Mouse (Mus musculus) embryonic fibroblast, embryonic 13.5 days (primary cell): ENCODE measurements around the gene Mpped1. TPM values are rescaled to one million over a fixed set of nuclear protein-coding genes. Genes with fewer than 3 reads are reported as not detected.

Source experiments
- H3K27ac ChIP-seq: 2 replicates; pipeline ENCODE4 v1.5.1; 2012; ENCODE audit warnings: low read length, control low read depth, inconsistent platforms; ENCODE audit not compliant: insufficient read depth
- H3K4me1 ChIP-seq: 2 replicates; pipeline ENCODE4 v1.6.1; 2011; ENCODE audit warnings: low read length; ENCODE audit not compliant: control insufficient read depth, insufficient read depth
- H3K4me3 ChIP-seq: 2 replicates; pipeline ENCODE4 v1.5.1; 2011; ENCODE audit warnings: mild to moderate bottlenecking, control low read depth, low read length; ENCODE audit not compliant: insufficient read depth
- CTCF ChIP-seq: IDR thresholded peaks from 2 replicates; pipeline ENCODE4 v1.5.1; 2011; ENCODE audit warnings: mild to moderate bottlenecking, control low read depth, low read length, moderate library complexity, borderline replicate concordance; ENCODE audit not compliant: insufficient read depth
- POLR2A ChIP-seq: IDR thresholded peaks from 2 replicates; pipeline ENCODE4 v1.6.1; 2011; ENCODE audit warnings: low read depth, mild to moderate bottlenecking, control low read depth, low read length, moderate library complexity
- polyA plus RNA-seq: library from polyadenylated mRNA; stranded (reverse); fragments of >200 nt; gene quantifications from 2 replicates; pipeline ENCODE4 v1.2.4, GENCODE M21; 2011; ENCODE audit warnings: low read depth; ENCODE audit not compliant: missing spikeins, insufficient read length

The Mpped1 gene
- polyA plus RNA-seq = not detected in 2 replicates

GRCm38 (mm10) chr15:83779387-83779786, at the start of gene Mpped1:
TSS of gene Mpped1 (plus strand) at chr15:83779467.
- TF ChIP-seq POLR2A (no peak), CTCF (no peak)
- Histone ChIP-seq H3K4me1 (no peaks in the 10 kb centered on the region), H3K4me3 (no peak within 1 kb of the TSS), H3K27ac (no peak within 1 kb of the TSS)

GRCm38 (mm10) chr15:83740676-83741422, 38.4 kb upstream of the Mpped1 start:
- Histone ChIP-seq H3K27ac (no peak overlapping the region), H3K4me1 (peaks cover 2% of the 10 kb centered on the region; the same call in 1 of the 2 replicates), H3K4me3 (no peak overlapping the region)
- TF ChIP-seq POLR2A (no peak), CTCF (no peak)

- H3K4me3 ChIP-seq = no peak overlapping the region
- H3K27ac ChIP-seq = no peak overlapping the region
- no peak for TF ChIP-seq CTCF
- TF ChIP-seq POLR2A = no peak
- peaks cover 3% of the 10 kb centered on the region; the same call in 1 of the 2 replicates for H3K4me1 ChIP-seq
Observed at GRCm38 (mm10) chr15:83742018-83742417, 37.2 kb upstream of the Mpped1 start.

GRCm38 (mm10) chr15:83746311-83746710, 33.0 kb upstream of the Mpped1 start:
- Histone ChIP-seq H3K4me1 (peaks cover 3% of the 10 kb centered on the region; the same call in 1 of the 2 replicates), H3K27ac (no peak overlapping the region), H3K4me3 (no peak overlapping the region)
- TF ChIP-seq CTCF (no peak), POLR2A (no peak)

GRCm38 (mm10) chr15:83748986-83749385, 30.3 kb upstream of the Mpped1 start:
- Histone ChIP-seq H3K4me1 (peaks cover 3% of the 10 kb centered on the region; the same call in 1 of the 2 replicates), H3K27ac (no peak overlapping the region), H3K4me3 (no peak overlapping the region)
- no peak for TF ChIP-seq POLR2A
- TF ChIP-seq CTCF = no peak

- TF ChIP-seq CTCF = no peak
- TF ChIP-seq POLR2A = no peak
- H3K4me3 ChIP-seq = no peak overlapping the region
- no peak overlapping the region for H3K27ac ChIP-seq
- peaks cover 3% of the 10 kb centered on the region; the same call in 1 of the 2 replicates for H3K4me1 ChIP-seq
Observed at GRCm38 (mm10) chr15:83749436-83749835, 29.8 kb upstream of the Mpped1 start.

- Histone ChIP-seq H3K4me1 (no peaks in the 10 kb centered on the region), H3K4me3 (no peak overlapping the region), H3K27ac (no peak overlapping the region)
- TF ChIP-seq POLR2A (no peak), CTCF (peak; percentile 72; the same call in 1 of the 2 replicates)
Observed at GRCm38 (mm10) chr15:83756742-83757141, 22.5 kb upstream of the Mpped1 start.

- H3K4me1 ChIP-seq = no peaks in the 10 kb centered on the region
- TF ChIP-seq POLR2A (no peak), CTCF (no peak)
- H3K27ac ChIP-seq = no peak overlapping the region
- no peak overlapping the region for H3K4me3 ChIP-seq
Observed at GRCm38 (mm10) chr15:83758958-83759357, 20.3 kb upstream of the Mpped1 start.

- Histone ChIP-seq H3K4me1 (no peaks in the 10 kb centered on the region), H3K4me3 (no peak overlapping the region), H3K27ac (no peak overlapping the region)
- TF ChIP-seq POLR2A (no peak), CTCF (peak; percentile 90)
Observed at GRCm38 (mm10) chr15:83760683-83761082, 18.6 kb upstream of the Mpped1 start.

- TF ChIP-seq CTCF (no peak), POLR2A (no peak)
- no peak overlapping the region for H3K4me3 ChIP-seq
- no peaks in the 10 kb centered on the region for H3K4me1 ChIP-seq
- no peak overlapping the region for H3K27ac ChIP-seq
Observed at GRCm38 (mm10) chr15:83761512-83761911, 17.8 kb upstream of the Mpped1 start.
